Mouse (Mus musculus) layer of hippocampus, adult 6 months (tissue): ENCODE measurements around the gene Rnf144a. TPM values are rescaled to one million over a fixed set of nuclear protein-coding genes. Genes with fewer than 3 reads are reported as not detected.

Source experiments
- long read RNA-seq, 2 experiments: library from polyadenylated mRNA; unstranded; transcript quantifications; one replicate each; pipeline ENCODE4 v2.0.0; 2019 to 2020
- microRNA-seq: library from miRNA; unstranded; fragments of <30 nt; microRNA quantifications from one replicate; pipeline ENCODE4 v1.2.0, GENCODE M21; 2020
- polyA plus RNA-seq: library from polyadenylated mRNA; unstranded; fragments of <200 nt; fragmentation: Nextera tagmentation; gene quantifications from 2 replicates; pipeline ENCODE4 v1.2.3, GENCODE M21; 2021

The Rnf144a gene
- 4.1 and 4.7 TPM in 2 replicates for polyA plus RNA-seq
- long read RNA-seq, experiment 1, partial matches to known transcripts: 1 of 10 reads
- long read RNA-seq, experiment 1, other reads (novel, unspliced or antisense): 9 of 10 reads
- long read RNA-seq, experiment 2, full-length matches to known transcripts: 19 of 41 reads
- long read RNA-seq, experiment 2, partial matches to known transcripts: 7 of 41 reads
- long read RNA-seq, experiment 2, other reads (novel, unspliced or antisense): 15 of 41 reads

DNA sequence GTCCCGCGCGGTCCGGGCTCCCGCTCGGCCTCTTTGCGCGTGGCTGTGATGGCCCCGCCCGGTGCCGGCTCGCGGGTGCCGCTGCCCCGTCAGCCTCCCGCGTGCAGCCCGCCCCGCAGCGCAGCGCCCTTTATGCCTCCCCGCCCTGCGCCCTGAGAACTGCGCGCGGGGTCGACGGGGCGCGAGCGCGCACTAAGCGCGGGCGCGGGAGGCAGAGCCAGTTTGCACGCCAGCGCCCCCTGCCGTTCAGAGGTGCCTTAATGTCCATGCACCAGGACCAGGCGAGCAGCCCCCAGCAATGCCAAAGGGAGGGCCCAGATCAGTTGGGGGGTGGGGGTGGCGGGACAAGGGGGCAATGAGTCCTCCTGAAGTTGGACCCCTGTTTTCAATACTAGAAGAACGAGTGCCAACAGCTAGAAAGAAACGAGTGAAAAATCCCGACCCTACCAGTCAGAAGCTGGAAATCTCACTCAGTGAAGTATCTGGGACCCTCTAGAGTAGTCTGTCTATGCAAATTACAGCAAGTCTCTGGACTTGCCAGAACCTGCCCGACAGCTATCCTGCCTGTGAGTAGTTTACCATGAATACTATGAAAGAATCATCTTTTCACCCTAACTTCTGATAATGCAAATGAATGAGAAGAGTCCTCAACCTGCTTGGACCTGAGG, at the start of gene Rnf144a:
Rnf144a (minus strand) TSS at position 151 of the 668 bp plus-strand sequence.

DNA sequence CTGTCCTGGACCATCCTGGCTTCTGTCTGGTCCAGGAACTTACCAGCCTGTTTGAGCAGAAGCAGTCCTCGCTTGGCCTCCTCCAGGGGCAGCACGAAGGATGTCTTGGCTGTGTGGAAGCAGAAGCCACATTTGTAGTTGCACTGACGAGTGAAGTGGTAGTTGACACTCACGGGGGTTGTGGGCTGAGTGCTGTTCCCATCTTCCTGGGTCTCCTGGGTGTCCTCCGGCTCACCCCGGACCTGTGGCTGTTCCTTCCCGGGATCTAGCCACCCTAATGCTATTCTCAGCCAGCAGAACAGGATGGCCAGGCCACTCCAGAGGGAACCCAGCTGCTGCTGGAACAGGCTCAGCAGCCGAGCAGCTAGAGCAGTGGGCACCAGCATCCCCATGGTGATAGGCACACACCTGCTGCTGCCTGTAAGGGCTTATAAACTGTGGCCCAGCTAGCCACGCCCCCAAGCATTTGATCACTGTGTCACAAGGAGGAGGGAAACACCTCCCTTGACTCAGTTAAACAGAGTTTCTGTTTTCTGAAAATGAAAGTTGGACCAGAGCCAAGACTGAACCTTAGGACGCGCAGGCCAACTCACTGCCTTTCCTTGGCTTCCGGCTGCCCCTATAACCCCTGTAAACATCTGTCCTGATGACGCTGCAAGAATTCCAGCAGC, 41.1 kb upstream of the Rnf144a start, which contains the start of gene Rsad2:
Rsad2 (minus strand) TSS at position 425 of the 671 bp plus-strand sequence.

Small RNA genes lying within 50 kb of the gene (microRNA-seq; reads per million reads assigned to microRNA genes)
- gene Mir6538: 1.1 reads per million

Other genes starting within 250 kb of the Rnf144a start
- 1.1 and 1.4 TPM in 2 replicates for gene Rsad2, start 41.2 kb upstream of the Rnf144a start, polyA plus RNA-seq
- 17.7 and 20.1 TPM in 2 replicates for gene Cmpk2, start 54.0 kb upstream of the Rnf144a start, polyA plus RNA-seq